Mouse (Mus musculus) layer of hippocampus, postnatal 10 days (tissue): ENCODE results near the gene Camsap2. TPM values are rescaled to one million over a fixed set of nuclear protein-coding genes. Genes with fewer than 3 reads are reported as not detected.

Experiments
- DNase-seq, 2 experiments: peaks; one replicate each; pipeline ENCODE4 v3.0.0; 2021; ENCODE audit warnings: low spot score in 2 of 2
- total RNA-seq, 2 experiments: library from RNA; stranded (reverse); gene quantifications; 2 replicates each; pipeline ENCODE4 v1.2.3; 2021

Camsap2 gene
- total RNA-seq, 2 experiments from 2014 or later: 149 to 165 TPM

DNA sequence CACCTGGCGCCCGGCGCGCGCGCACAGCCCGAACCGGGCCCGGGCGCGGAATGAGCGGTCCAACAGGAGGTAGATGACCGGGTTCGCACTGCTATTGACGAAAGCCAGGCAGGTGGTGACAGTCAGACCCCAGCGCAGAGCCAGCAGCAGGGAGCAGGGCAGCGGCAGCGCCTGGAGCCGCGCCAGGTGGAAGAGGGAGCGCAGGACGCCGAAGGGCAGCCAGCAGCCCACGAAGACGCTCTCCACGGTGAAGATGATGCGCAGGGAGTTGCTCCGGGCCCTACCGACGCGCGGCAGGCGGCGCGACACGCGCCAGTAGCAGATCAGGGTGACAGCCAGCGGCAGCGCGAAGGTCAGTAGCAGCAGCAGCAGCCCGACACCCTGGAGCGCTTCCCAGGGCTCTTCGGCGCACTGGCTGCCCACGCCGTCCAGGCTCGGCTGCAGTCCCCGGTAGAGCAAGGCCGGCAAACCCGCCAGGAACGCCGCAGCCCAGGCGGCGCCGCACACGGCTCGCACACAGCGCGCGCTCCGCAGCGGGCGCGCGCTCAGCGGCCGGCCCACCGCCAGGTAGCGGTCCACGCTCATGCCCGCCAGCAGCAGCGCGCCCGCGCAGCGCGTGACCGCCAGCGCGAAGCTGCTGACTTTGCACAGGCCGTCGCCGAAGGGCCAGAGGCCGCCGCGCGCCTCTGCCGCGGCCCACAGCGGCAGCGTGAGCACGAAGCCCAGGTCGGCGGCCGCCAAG, 85.8 kb downstream of the Camsap2 start:
- peak; percentile 71 to 81 for DNase-seq

DNA sequence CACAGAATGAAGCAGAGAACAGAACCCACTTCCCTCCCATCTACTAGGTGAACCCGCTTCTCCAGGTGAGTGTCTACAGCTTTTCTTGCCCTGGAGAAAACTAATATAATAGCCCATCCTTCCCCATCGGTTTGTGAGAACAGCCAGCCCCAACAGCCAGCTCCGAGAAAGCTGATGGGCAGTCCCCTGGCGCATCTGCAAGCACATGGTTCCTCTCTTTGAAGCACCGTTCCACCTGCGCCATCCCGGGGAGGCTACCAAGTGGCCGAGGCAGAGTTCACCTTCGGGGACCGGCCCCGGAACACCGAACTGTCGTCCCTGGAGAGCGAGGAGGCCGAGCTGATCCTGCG, 86.4 kb downstream of the Camsap2 start:
- DNase-seq: no peak

DNA sequence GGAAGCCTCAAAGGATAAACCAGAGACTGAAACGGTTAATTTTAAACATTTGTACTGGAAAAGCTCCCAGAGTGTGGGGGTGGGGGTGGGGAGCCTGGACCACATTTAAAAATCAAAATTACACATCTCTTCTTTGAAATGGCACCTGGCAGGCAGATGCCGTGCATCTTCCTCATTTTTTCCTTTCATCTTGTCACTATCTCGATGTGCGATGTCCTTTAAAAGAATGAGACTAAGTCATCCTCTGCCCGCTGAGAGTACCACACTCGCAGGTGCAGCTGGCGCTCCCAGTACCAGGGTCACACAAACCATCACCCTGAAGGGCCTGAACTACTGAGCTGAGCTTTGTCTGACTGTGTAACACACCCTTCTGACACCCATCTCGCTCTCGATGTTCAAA, 87.4 kb downstream of the Camsap2 start:
- no peak for DNase-seq

DNA sequence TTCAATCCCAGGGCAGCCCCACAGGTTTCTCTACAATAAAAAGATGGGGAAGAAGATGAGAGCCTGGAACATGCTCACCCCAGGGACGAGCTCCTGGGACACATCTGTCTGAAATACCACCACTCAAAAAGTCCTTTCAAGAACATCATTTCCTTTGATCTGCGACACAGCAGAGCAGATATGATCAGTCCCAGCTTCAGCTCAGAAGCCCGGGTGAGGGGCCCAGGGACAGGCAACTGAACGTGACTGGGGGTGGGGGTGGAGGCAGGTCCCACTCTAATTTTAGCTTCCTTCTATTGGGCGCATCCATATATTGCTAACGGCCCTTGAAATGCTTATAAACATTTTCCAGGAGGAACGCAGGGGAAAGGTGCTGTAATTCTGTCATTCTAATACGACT, 90.2 kb downstream of the Camsap2 start:
- DNase-seq: no peak

DNA sequence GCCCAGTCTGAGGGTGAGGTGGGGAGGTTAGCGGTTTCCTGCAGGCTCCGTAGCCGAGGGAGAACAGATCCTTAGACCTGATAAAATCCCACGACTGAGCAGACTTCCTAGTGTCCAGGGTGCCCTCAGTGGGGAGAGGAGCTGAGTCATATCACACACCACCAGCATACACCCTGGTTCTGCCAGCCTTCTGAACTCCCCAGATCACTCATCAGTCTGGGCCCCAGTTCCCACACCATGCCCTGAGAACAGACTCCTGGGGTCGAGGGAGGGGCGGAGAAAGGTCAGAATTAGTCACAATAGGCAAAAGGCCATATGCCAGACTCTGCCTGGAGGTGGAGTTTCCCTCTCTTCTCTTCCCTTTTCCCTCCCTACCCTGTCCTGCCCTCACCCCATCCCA, 90.7 kb downstream of the Camsap2 start:
- no peak for DNase-seq

DNA sequence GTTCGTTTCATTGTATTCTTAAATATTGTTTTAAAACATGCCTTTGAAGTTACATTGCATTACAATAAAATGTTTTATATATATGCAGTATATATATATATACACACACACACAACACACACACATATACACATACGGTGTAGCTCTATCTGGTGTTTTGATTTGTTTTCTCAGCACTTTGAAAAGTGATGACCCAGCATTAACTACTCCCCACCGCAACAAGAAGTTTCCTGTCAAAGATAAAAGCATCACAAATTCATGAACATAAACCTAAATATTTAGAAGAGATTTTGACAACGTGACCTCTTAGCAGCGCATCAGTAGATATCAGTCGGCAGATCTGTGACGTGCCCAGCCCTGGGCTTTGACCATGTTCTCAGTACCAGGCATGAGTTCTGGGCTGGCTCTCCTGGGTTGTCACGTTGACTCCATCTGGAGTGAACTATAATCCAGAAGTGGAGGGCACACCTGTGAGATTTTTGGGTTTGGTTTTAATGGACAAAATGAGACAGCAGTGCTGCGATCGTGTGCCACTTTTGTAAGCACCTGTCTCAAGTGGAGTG, 91.3 kb downstream of the Camsap2 start:
- DNase-seq: no peak

DNA sequence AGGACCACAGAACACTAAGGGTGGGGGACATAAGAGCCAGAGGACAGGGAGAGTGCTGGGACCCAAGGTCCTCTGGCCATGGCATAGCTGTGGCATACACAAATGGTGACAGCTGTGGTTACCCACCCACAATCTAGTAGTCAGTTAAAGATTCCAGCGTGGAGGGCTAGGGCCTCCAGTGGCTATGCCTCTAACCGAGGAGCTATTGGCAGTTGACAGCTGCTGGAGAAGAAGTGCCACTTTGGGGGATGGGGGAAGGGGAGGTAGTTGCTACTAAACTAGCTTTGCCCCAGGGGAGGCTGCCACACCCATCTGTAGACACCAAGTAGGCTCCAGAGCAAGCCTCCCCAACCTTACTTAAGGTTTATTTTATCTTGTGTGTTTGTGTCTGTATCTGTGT, 92.4 kb downstream of the Camsap2 start:
- DNase-seq: no peak

DNA sequence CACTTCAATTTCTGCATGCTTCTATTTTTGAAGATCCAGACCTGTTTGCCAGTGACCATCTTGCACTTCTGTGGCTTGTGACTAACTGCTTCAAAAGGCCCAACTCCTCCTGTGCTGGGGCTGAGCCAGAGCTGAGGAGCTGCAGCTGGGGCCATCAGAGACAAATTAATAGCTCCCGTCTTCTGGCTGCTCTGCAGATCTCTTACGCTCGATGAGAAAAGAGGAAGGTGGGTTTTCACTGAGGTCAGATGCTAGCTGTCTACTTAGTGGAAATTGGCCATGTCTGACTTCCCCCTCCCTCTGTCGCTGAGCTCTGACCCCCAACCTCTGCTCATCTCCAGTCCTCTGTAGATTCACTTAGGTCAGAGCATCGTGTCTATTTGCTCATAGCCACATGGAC, 96.2 kb downstream of the Camsap2 start:
- no peak for DNase-seq

DNA sequence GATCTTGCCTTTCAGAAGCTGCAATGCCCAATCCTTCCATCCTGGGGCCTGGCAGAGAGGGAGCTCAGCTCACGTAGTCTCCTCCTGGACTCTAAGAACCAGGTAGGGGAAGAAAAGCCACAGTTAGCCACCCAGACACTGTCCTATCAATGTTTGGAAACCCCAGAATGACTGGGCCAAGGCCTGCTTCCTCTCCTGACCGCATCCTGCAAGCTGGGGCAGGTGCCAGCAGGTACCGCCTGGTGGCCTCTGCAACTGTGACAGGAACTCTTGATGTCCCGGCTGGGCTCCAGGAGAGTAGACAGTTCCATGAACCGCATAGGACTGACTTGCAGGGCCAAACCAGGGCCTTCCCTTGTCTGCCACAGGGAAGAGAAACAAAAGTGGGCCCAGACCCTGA, 98.5 kb downstream of the Camsap2 start:
- DNase-seq: no peak

DNA sequence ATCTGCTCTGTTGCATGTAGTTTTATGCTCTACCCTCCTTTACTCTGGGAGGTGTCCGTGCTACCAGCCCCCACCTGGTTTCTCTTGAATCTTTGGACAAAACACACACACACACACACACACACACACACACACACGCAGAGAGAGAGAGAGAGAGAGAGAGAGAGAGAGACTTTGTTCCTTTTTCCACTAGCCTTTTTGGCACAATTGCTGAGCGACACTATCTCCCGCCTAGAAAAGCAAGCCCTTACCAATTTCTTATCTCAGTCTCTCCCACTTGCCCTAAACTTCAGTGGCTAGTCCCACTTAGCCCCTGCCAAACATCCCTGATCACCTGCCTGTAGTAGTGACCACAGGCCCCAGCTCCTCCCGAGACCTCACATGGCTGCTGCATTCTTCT, 101.4 kb downstream of the Camsap2 start:
- DNase-seq: no peak

DNA sequence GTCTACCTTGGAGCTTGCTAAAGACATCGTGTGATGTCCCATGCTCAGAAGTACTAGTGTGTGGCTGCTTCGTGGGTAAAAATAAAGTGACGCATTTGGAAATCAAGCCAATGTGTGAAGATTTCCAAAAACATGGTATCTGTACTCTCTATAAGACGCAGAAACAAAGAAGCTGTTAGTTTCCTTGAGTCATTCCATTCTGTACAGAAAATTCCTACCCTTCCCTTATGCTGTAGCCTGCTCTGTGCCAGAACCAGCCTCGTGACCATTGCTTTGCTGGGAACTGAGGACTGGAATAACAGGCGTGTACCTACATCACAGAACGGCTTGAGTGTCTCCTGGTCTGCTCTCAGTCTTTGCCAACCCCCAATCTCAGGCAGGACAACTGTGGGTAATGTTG, 104.1 kb downstream of the Camsap2 start:
- DNase-seq: no peak

DNA sequence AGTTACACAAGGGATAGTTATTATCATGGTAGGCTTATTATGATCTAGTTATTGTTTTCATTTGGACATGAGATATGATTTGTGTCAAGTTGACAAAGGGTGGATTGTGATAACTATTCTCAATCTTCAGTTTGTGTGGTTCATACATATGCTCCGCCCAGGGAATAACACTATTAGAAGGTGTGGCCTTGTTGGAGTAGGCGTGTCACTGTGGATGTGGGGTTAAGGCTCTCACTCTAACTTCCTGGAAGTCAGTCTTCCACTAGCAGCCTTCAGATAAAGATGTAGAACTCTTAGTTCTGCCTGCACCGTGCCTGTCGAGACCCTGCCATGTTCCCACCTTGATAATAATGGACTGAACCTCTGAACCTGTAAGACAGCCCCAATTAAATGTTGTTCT, 107.4 kb downstream of the Camsap2 start:
- no peak for DNase-seq

DNA sequence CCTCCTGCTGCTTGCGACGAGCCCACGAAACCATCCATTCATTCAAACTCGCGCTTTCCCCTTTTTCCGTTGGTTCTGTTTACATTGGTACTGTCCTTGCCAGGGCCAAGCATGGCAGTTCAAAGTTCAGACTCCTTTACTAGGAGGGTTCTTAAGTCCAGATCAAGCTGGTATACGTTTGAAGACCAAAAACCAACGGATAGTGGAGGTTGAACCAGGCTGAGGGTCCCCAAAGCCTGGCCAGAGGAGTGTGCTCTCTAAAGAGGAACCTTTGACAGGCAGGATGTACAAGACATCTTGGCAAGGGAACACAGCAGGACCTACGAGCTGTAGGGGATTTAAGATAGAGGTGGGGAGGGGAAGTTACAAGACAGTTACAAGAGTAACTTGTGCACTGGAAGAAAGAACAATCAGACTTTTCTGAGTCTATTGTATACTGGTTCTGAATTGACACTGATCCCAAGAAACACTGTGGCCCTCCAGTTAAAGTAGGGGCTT, 111.3 kb downstream of the Camsap2 start:
- no peak for DNase-seq

DNA sequence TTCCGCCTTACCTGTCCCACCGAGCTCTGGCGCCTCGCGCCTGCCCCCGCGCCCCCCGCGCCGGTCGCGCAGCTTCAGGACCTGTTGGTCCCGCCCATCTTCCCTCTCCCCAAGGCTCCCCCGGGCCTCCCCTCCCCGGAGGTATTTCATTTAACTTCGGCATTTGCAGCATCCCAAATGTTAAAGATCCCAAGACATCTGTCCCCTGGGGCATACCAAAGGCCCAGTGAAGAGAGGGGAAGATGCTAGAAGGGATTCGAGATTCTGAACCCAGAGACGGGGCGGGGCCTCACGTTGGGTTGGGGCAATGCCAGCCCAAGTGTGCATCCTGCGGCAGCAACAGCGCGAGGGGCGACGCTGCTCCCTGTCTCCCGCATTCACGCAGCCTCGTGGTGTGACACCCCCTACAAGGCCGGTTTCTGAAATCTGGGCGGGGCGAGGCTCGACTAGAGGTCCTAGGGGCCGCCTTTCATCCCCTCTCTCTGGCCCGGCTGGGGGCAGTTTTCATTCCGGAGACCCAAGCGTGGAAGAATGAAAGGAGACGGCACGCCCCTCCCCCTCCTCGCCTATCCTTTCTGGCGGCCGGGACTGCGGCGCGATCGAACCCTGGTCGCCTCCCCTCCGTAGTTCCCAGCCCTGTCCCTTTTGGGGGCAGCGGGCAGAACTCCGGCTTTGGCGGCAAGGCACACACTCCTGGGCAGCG, 111.9 kb downstream of the Camsap2 start, which contains the start of gene Inava:
Gene Inava (minus strand): TSS at position 373 of the 703 bp plus-strand sequence.
- peak; percentile 57 to 64 for DNase-seq

DNA sequence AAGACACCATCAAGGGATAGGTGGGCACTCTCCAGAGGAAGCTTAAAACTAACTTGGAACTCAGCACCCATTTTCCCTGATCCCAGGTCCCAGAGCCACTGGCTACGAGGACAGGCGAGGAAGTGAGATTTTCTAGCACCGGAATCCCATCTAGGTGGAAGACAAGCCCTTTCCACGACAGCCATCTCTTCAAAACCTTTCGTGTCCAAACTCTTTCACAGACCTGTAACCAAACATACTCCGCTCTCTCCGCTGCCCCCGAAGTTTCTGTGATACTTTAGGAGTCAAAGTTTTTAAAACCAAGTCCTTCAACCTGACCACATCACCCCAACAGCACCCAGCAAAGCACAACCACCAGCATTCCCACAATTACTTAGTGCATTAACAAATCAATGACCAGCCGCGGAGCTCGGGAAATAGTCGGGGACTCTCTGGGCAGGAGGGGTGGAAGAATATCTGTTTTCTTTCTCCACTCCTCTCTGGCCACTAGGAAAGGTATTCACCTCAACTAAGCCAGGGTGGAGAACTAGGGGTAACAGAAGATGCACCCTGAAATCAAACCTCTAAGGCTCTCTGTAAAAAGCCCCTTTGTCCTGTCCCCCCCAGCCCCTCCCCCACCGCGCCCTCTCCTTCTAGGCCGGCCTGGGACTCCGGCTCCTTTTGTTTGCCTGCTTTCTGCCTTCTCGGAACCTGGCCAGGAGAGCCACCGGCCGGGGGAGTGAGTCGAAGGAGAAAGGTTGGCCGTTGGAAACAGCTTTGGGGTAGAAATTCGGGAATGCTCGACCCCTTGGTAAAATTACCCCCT, 112.7 kb downstream of the Camsap2 start:
- no peak for DNase-seq

DNA sequence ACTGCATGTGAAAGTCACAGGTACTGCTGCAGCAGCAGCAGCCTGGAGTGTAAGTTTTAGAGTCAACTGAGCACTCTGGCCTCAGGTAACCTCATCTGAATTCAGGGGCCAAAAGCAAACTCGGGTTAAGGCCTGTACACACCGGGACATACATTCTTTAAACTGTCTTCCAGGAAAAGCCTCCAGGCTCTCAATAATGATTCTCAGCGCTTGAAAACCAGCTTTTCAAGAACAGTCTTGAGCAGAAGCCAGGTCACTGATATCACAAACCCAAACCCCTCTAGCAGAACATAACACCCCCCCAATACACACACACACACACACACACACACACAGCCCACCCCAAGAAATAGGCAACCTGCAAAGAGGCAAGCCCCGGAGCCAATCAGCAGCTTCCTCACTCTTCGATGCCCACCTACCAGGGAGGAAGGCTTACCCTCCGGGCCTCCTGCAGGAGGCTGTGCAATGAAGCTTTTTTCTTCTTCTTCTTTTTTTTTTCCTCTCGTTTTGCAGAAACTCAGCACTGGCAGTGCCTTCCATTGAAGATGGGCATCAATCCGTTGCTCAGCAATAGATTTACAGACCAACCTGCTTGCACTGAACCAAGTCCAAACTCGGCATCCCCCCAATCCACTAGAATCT, 113.5 kb downstream of the Camsap2 start:
- no peak for DNase-seq

DNA sequence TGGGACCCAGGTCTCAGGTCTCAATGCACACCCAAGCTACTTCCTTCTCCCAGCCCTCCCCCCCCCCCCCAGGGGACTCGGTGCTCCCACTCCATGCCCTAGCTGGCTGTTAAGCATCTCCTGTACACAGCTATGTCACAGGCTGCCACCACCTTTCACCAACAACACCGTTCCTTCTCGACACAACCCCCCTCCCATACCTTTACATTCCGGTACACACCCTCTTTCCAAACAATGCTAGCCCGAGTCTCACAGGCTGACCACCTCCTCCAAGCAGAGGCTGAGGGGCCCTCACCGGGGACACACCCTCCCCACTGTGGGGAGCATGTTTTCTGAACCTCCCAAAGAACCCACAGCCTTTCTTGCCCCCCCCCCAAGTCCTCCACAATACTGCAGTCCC, 114.3 kb downstream of the Camsap2 start:
- DNase-seq: no peak

DNA sequence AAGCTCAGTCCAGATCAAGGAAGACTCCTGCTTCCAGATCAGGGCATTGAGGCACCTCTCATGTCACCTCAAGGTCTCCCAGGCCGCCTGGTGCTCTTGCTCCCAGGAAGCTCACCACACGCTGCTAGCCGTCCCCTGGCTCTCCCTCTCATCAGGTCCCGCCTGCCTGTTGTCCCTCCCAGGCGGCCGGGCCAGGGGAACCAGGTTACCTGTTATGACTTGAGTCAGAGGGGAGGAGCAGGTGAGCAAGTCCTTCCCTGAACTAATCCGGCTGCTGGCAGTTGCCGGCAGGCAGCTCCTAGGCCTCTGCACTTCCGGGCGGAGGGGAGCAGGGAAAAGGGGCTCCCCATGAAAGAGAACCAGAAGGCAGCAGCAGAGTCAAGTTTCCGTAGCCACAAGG, 115.7 kb downstream of the Camsap2 start:
- DNase-seq: no peak

DNA sequence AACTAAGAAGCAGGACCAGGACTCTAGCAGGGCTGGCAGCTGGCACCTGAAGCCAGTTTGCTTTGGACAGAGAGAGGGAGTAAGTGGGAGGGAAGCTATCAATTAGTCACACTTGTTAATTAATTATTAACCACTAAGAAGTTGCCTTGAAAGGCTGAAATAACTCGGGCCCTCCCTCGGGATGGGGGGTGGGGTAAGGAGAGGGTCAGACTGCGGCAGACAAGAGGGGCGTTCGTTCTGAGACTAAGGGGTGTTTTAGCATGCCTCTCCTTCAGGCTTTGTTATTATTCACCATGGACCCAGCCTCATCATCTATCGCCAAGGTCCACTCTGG, 116.9 kb downstream of the Camsap2 start:
- DNase-seq: no peak

DNA sequence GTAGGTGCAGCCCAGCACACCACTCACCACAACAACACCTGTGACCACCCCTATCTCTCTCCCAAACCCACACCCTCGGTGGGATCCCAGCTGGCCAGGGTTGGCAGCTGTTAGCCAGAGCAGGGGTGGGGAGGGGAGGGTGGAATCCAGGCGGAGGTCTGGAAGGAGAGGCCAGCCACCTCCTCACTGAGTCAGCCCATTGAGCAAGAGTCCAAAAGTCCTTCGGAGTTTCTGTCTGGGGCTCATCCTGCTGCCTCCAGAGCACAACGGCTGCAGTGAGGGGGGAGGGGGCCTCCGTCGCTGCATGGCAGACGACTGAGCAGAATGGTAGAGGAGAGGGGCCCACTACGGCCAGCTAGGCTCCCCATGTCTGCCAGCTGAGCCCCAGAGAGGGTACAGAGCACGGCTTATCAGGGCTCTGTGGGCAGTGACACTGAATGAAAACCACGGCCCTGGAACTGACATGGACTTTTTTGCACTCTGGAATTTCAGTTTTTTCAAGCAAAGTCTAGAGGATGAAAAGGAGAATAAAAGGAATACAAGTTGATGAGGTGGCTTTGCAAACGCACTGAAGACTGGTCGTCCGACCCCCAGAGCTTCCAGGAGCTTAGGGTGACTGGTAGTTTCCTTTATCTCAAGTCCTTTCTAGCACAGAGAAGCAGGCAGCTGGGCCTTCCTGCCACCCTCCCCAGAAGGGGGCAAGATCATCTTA, 117.4 kb downstream of the Camsap2 start:
- DNase-seq: no peak

DNA sequence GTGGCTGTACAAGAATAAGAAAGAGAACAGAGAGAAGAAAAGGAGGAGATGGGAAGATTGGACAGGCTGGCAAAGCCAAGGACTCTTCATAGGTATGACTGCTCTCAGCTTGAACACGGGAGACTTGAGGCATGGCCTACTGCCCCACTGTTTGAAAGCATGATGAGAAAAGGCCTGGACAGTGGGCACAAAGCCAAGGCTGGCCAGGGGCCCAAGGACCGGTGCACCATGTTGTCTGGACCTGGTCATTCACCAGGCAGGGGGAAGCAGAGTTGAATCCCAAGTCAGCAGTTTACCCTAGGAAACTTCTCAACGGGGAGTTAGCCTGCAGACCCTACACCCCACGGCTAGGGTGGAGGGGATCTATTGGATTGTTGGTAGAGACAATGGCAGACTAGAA, 118.0 kb downstream of the Camsap2 start:
- DNase-seq: no peak
